Mouse (Mus musculus) heart, embryonic 14.5 days (tissue): ENCODE results near the gene Mios. TPM values are rescaled to one million over a fixed set of nuclear protein-coding genes. Genes with fewer than 3 reads are reported as not detected.

Experiments used
- ATAC-seq: fragments of 200-750 bp; cut with Nextera tagmentation; 2 replicates; pipeline ENCODE4 v1.8.0; 2017; ENCODE audit warnings: low read depth, moderate TSS enrichment; ENCODE audit not compliant: insufficient number of reproducible peaks, insufficient read depth, low FRiP score
- H3K27ac ChIP-seq, 2 experiments: fragments of 200-500 bp in 1 of 2; fragments of 300-500 bp in 1 of 2; sonication (generic) in 1 of 2; replicated peaks in 1 of 2; 2 replicates each; pipeline ENCODE4 v1.5.1; 2012 to 2014; ENCODE audit warnings: low read depth in 2 of 2, low read length in 2 of 2, control low read depth in 1 of 2, mild to moderate bottlenecking in 1 of 2, mixed read lengths in 1 of 2; ENCODE audit not compliant: control insufficient read depth in 1 of 2, insufficient read depth in 1 of 2
- H3K27me3 ChIP-seq: fragments of 300-500 bp; sonication (generic); 2 replicates; pipeline ENCODE4 v1.6.1; 2014; ENCODE audit warnings: mild to moderate bottlenecking, low read length, control low read depth; ENCODE audit not compliant: control insufficient read depth, insufficient read depth
- H3K36me3 ChIP-seq: fragments of 300-500 bp; sonication (generic); 2 replicates; pipeline ENCODE4 v1.6.1; 2014; ENCODE audit warnings: mild to moderate bottlenecking, control low read depth, low read length, mixed read lengths; ENCODE audit not compliant: control insufficient read depth, insufficient read depth
- H3K4me1 ChIP-seq, 2 experiments: fragments of 200-500 bp in 1 of 2; fragments of 300-500 bp in 1 of 2; sonication (generic) in 1 of 2; 2 replicates each; pipeline ENCODE4 v1.6.1; 2012 to 2014; ENCODE audit warnings: low read length in 2 of 2, control low read depth in 1 of 2, mixed read lengths in 1 of 2; ENCODE audit not compliant: control insufficient read depth in 2 of 2, insufficient read depth in 2 of 2
- H3K4me2 ChIP-seq: fragments of 300-500 bp; sonication (generic); 2 replicates; pipeline ENCODE4 v1.6.1; 2014; ENCODE audit warnings: mild to moderate bottlenecking, low read length
- H3K4me3 ChIP-seq, 2 experiments: fragments of 200-500 bp in 1 of 2; fragments of 300-500 bp in 1 of 2; sonication (generic) in 1 of 2; 2 replicates each; pipeline ENCODE4 v1.5.1; 2012 to 2014; ENCODE audit warnings: low read length in 2 of 2, mild to moderate bottlenecking in 2 of 2, control low read depth in 1 of 2, low read depth in 1 of 2, moderate library complexity in 1 of 2; ENCODE audit not compliant: control insufficient read depth in 1 of 2, insufficient read depth in 1 of 2
- H3K9ac ChIP-seq: fragments of 300-500 bp; sonication (generic); 2 replicates; pipeline ENCODE4 v1.6.1; 2014; ENCODE audit warnings: mild to moderate bottlenecking, low read length
- H3K9me3 ChIP-seq: fragments of 300-500 bp; sonication (generic); 2 replicates; pipeline ENCODE4 v1.6.1; 2016; ENCODE audit warnings: low read length, control low read depth; ENCODE audit not compliant: control insufficient read depth
- WGBS: fragments of 180-500 bp; shearing (Covaris S2); extraction: QIAGEN DNeasy Blood & Tissue Kit; methylation state at CpG from one replicate; pipeline ENCODE4 v1.1.7; 2014; 5-methylcytosine and 5-hydroxymethylcytosine counted together
- polyA plus RNA-seq: library from polyadenylated mRNA; unstranded; fragments of >200 nt; fragmentation: Nextera tagmentation; extraction: Ambion mirVana; gene quantifications from 2 replicates; pipeline ENCODE4 v1.2.1, GENCODE M21; 2014

The Mios gene
- polyA plus RNA-seq, 1 experiment from 2014 or later, result 16.9 TPM

DNA sequence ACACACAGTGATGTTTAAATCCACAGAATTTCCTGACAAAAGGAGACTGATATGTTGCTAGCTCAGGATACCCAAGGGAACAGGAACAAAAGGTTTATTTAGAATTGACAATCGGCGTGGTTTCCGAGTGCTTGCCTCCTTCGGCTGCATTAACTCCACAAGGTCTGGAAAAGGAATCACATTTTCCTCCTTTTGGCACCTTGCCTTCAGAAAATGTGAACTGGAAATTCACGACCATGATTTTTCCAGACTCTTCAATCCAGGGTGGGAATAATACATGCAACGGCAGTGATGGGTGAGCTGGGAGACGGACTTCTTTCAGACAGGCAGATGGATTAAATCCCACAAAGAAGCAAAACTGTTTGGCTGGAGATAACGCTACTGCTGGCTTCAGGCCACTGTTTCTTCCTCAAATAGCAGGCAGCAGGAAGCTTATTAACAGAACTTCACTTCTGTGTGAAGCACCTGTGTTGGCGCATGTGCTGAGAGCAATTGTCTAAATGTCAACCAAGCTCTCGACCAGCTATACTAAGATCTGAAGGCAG lies 30.6 kb upstream of the Mios start:
- no peak overlapping the region for H3K4me3 ChIP-seq
- no peak overlapping the region; the same call in 1 of the 2 replicates for H3K4me2 ChIP-seq
- H3K9me3 ChIP-seq, result no peaks in the 10 kb centered on the region
- no peaks in the 10 kb centered on the region for H3K27me3 ChIP-seq
- H3K27ac ChIP-seq, result no peak overlapping the region
- H3K9ac ChIP-seq, result no peak overlapping the region
- H3K36me3 ChIP-seq, result no peaks in the 10 kb centered on the region
- no peak for ATAC-seq
- WGBS, result 31% methylated on average over 10 of the region's 10 CpGs
- peaks cover 2 to 8% of the 10 kb centered on the region in 2 experiments; a peak in 3 of 4 replicates for H3K4me1 ChIP-seq

DNA sequence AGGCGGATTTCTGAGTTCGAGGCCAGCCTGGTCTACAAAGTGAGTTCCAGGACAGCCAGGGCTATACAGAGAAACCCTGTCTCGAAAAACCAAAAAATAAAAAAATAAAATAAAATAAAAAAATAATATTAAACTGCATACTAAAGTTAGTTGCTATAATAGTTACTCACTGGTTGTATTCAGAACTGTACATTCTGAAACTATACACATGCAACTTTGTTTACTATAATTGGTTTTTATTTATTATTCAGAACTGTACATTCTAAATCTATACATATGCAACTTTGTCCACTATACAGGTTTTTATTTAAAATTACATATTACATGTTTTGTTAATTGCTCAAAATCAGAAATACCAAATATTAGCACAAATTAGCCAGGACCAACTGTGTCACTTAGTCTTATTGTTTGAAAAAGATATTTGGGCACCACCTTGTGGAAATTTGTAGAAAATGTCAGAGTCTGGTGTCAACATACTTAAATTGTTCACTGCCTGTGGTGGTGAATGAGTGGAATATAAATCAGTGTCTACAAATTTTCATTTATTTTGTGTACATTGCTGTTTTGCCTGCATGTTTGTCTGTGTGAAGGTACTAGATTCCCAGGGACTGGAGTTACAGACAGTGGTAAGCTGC lies 20.3 kb upstream of the Mios start:
- no peaks in the 10 kb centered on the region for H3K4me1 ChIP-seq
- no peaks in the 10 kb centered on the region for H3K36me3 ChIP-seq
- H3K27ac ChIP-seq, result no peak overlapping the region
- no peak overlapping the region for H3K4me2 ChIP-seq
- no peak for ATAC-seq
- no peaks in the 10 kb centered on the region for H3K9me3 ChIP-seq
- H3K9ac ChIP-seq, result no peak overlapping the region
- H3K27me3 ChIP-seq, result no peaks in the 10 kb centered on the region
- WGBS, result 83% methylated on average over 3 of the region's 3 CpGs
- H3K4me3 ChIP-seq, result no peak overlapping the region

DNA sequence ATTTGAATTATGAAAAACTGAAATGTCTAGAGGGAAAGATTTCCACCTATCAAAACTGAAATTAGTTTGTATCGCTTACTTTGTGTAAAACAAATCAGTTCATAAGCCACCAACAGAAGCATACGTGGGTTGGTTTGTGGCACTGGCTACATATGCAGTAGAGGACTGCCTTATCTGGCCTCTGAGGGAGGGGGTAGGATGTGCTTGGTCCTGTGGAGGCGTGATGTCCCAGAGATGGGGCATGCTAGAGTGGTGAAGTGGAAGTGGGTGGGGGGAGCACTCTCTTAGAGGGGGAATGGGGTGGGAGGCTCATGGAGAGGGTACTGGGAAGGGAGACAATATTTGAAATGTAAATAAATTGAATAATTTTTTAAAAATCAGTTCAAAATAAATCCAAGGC lies 19.1 kb upstream of the Mios start:
- no peak overlapping the region for H3K4me2 ChIP-seq
- H3K27ac ChIP-seq, result no peak overlapping the region
- H3K4me3 ChIP-seq, result no peak overlapping the region
- H3K9ac ChIP-seq, result no peak overlapping the region
- ATAC-seq, result no peak
- H3K36me3 ChIP-seq, result no peaks in the 10 kb centered on the region
- no peaks in the 10 kb centered on the region for H3K9me3 ChIP-seq
- WGBS, result 42% methylated on average over 3 of the region's 3 CpGs
- H3K4me1 ChIP-seq, result no peaks in the 10 kb centered on the region
- H3K27me3 ChIP-seq, result no peaks in the 10 kb centered on the region

DNA sequence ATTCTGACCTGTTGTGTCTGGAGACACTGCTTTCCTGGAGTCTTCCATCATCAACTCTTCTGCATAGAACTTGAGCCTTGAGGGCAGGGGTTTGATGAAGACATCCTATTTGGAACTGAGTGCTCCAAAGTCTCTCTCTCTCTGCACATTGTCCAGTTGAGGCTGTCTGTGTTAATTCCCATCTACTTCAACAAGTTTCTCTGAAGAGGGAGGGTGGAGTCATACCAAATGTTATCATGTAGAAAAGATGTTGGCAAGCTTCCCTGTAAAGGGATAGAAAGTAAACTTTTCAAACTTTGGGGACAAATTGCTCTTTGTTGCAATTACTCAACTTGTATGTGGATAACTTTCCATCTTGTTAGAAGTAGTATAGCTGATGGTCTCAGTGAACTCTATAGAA lies 16.5 kb upstream of the Mios start, which contains the start of gene Col28a1:
Col28a1 (minus strand) TSS at position 101 of the 400 bp plus-strand sequence.
- H3K9ac ChIP-seq, result no peak within 1 kb of the TSS
- H3K4me2 ChIP-seq, result no peak within 1 kb of the TSS
- H3K27ac ChIP-seq, result no peak within 1 kb of the TSS
- no peaks in the 10 kb centered on the region for H3K36me3 ChIP-seq
- H3K9me3 ChIP-seq, result peaks cover 11% of the 10 kb centered on the region
- no peak for ATAC-seq
- no peaks in the 10 kb centered on the region for H3K4me1 ChIP-seq
- H3K4me3 ChIP-seq, result no peak within 1 kb of the TSS
- no peaks in the 10 kb centered on the region for H3K27me3 ChIP-seq

DNA sequence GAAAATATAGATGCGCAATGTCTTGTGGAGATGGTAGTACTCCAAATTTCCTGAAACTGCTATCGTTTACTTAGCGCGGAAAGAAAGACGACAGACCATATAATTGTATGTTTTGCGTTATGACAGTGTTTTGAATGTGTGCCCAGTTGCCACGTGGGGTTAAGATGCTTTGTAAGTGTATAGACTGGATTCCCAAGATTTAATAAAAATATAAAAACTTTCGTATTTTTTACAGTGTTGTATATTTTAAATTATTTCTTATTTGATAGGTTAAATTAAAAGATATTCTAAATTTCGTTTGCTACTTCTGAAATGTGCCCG lies 804 bp downstream of the Mios start:
- Histone ChIP-seq H3K4me1 (peaks cover 0 to 7% of the 10 kb centered on the region in 2 experiments; a peak in 3 of 4 replicates), H3K27me3 (no peaks in the 10 kb centered on the region), H3K9me3 (no peaks in the 10 kb centered on the region), H3K9ac (peak overlapping the region; percentile 95), H3K36me3 (peaks cover 16% of the 10 kb centered on the region), H3K4me2 (peak overlapping the region; percentile 73), H3K27ac (peak overlapping the region; percentile 87 to 95), H3K4me3 (peak overlapping the region; percentile 86 to 89)
- no peak for ATAC-seq
- 10% methylated on average over 10 of the region's 10 CpGs for WGBS

DNA sequence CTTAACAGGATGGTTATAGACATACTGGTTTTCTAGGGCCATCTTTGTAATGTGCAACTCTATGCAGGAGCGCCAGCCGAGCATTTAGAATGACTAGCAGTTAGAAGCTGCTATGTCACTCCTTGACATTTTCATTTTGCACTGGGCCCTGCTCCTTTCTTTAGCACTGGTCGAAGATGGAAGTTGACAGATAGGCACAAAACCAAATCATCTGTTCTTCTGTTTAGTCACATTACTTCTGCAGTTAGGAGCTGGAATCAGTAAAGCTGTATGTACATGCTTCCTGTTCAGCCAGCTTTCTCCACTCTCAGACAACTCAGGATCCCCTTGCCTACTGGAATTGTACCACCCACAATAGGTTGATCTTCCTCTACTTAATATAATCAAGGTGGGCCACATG lies 1.6 kb downstream of the Mios start:
- Histone ChIP-seq H3K4me2 (peak overlapping the region; percentile 73; the same call in 1 of the 2 replicates), H3K9ac (no peak overlapping the region), H3K36me3 (peaks cover 25% of the 10 kb centered on the region), H3K9me3 (no peaks in the 10 kb centered on the region), H3K4me1 (peaks cover 0 to 7% of the 10 kb centered on the region in 2 experiments; a peak in 3 of 4 replicates), H3K4me3 (no peak overlapping the region), H3K27me3 (no peaks in the 10 kb centered on the region), H3K27ac (no peak overlapping the region)
- no peak for ATAC-seq
- 82% methylated on average over 3 of the region's 3 CpGs for WGBS

DNA sequence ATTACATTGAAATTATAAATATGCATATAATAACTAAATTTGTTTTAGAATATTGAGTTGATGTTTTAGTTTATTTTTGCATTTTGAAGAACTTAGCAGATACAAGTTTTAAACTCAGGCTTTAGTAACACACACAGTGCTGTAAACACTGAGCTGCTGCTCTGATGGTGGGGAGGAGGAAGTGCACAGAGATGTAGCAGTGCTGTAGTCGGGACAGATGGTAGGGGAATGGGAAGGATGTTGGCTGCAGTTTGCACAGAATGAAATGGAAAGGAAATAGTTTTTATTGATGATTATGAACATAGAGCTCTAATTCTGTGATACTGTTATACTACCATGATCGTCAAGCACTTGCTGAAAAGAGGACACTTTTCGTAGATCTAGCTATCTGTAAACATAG lies 18.0 kb downstream of the Mios start:
- no peaks in the 10 kb centered on the region for H3K4me1 ChIP-seq
- peaks cover 59% of the 10 kb centered on the region for H3K36me3 ChIP-seq
- no peak overlapping the region for H3K4me3 ChIP-seq
- no peaks in the 10 kb centered on the region for H3K27me3 ChIP-seq
- H3K9me3 ChIP-seq, result no peaks in the 10 kb centered on the region
- no peak for ATAC-seq
- no peak overlapping the region for H3K27ac ChIP-seq
- H3K4me2 ChIP-seq, result no peak overlapping the region
- no peak overlapping the region for H3K9ac ChIP-seq
- 82% methylated on average over 3 of the region's 3 CpGs for WGBS

DNA sequence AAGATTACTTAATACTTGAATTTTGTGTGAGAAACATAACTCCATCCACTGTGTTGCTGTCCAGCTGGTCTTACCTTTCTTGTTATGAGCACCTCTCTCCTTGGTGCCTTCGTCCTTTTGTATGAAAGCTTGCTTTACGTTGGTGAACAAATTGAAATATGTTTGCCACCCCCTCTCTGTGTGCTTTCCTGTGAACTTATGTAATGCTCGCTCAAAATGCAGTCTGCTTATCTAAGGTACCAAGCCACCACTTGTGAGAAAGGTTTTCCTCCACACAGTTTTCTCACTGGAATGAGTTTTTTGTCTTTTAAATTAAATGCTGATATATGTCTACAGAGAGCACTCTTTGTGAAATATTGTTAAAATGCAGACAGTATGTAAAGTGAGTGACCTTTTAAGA lies 19.6 kb downstream of the Mios start:
- peaks cover 71% of the 10 kb centered on the region for H3K36me3 ChIP-seq
- no peaks in the 10 kb centered on the region for H3K9me3 ChIP-seq
- no peak for ATAC-seq
- no peak overlapping the region for H3K9ac ChIP-seq
- no peak overlapping the region for H3K27ac ChIP-seq
- no peak overlapping the region for H3K4me3 ChIP-seq
- 91% methylated on average over 3 of the region's 3 CpGs for WGBS
- no peak overlapping the region for H3K4me2 ChIP-seq
- no peaks in the 10 kb centered on the region for H3K4me1 ChIP-seq
- H3K27me3 ChIP-seq, result no peaks in the 10 kb centered on the region
